Mouse (Mus musculus): ENCODE data around the gene Trim26. TPM values are rescaled to one million over a fixed set of nuclear protein-coding genes. Genes with fewer than 3 reads are reported as not detected.
A peak's percentile ranks its signal among the peaks of the same experiment; 100 is the strongest.
"Not testable (repeated sequence)": the region's sequence is repeated elsewhere in the genome, so short reads cannot be mapped to it uniquely, and the experiment has no call there.

Gene Trim26
- 10 to 100 TPM; 24.5 to 28.4 TPM for total RNA-seq (2021)

GRCm38 (mm10) chr17:36836874-36837647 lies at the start of gene Trim26:
Trim26 (plus strand) TSS chr17:36837134.
- DNase-seq = peak; percentile 99

DNA sequence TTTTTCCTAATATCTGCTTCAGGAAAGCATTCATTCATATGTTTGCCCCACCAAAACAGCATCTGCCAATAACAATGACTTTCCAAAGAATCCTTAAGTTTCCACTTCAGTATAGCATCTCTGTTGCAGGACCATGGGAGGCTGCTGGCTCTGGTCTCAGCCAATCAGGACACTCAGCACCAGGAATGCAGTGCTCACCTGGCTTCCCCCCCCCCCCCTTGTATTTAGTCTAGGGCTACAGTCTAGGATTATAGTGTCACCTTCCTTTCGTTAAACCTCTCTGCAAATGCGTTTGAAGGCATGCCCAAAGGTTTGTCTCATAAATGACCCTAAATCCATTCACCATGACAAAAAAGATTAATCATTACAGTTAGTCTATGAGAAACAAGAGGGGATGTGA lies 48.6 kb upstream of the Trim26 start:
- no peak for DNase-seq

DNA sequence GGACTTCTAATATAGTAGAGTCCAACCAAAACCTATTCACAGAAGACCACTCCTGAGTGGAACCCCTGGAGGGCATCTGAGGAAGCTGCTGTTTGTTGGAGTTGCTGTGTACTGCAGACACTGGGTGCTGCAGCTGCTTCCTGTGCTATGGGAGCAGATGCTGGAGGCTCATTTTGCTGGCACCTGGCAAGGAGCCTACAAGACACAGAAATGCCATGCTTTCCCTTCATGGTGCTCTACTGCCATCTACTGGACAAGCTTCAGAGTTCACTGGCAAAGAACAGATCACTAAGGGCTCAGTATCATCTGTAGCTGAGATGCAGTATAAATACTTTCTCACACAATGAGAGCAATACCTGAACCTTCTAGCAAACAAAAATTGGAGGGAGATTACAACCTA lies 48.1 kb upstream of the Trim26 start:
- DNase-seq = peak; percentile 78

DNA sequence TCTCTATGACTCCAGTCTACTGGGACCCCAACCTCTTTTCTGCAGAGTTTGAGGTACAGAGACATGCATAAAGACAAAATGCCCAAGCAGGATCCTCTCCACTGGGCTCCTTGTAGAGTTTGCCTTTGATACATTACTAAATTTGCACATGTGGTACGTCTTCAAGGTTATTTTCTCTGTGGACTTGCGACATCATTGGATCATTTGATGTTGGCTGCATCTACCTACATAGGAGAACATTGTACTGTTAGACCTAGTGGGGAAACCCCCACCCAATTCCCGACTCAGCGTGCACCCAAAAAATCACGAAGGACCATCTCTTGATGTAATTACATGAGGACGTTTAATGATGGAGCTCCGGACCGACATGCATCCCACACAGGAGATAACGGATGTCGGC lies 37.4 kb upstream of the Trim26 start:
- no peak for DNase-seq

- DNase-seq = not testable (repeated sequence)
These were observed 36.9 kb upstream of the Trim26 start for GRCm38 (mm10) chr17:36799921-36800462.

GRCm38 (mm10) chr17:36811871-36812270 lies 25.1 kb upstream of the Trim26 start, which contains the start of gene H2-M10.6:
H2-M10.6 (plus strand) TSS chr17:36812171.
- no peak for DNase-seq

GRCm38 (mm10) chr17:36824005-36824404 lies 12.9 kb upstream of the Trim26 start:
- DNase-seq = peak; percentile 61

- DNase-seq = no peak
These were observed 11.4 kb upstream of the Trim26 start for GRCm38 (mm10) chr17:36825525-36825924.

GRCm38 (mm10) chr17:36826002-36826401 lies 10.9 kb upstream of the Trim26 start:
- DNase-seq = peak; percentile 90

- DNase-seq = no peak
These were observed 8.4 kb upstream of the Trim26 start for GRCm38 (mm10) chr17:36828488-36828887.

- no peak for DNase-seq
These were observed 6.5 kb upstream of the Trim26 start for GRCm38 (mm10) chr17:36830470-36830869.

GRCm38 (mm10) chr17:36832694-36833093 lies 4.2 kb upstream of the Trim26 start:
- DNase-seq = no peak

DNA sequence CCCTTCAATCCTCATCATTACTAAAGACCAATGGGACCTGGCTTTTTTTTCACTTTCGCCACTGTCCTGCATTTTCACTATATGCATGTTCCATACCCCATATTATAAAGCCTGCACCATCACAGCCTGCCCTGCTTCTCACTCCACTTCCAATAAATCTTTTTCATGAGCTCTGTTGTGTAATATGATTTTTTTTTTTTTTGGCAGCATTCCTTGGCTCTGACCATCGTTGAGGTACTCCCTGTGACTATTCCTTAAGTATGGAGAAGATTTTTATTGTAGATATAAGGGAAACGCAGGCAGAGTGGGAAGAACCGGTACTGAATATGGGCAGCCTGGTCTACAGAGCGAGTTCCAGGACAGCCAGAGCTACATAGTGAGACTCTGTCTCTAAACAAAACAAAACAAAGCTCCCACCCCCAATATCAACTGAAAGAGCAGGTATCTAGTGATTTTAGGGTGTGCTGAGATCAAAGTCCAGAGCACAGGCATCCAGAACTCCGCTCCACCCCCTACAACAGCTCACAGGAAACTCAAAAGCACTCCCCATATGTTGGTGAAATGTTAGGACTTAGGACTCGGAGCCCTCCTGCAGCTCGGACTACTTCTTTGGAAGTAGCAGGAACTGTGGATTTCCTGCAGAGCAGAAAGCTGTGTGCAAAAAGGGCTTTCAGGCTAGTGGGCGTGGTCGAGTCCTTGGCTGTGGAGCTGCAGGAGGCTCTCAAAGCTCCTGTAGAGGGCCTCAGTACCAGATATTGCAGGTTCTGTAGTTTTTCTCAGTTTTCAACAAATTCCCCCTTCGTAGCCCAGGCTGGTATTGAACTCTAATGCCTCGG lies 1.1 kb upstream of the Trim26 start:
- peak; percentile 65 for DNase-seq

GRCm38 (mm10) chr17:36836427-36836812 lies 514 bp upstream of the Trim26 start:
- DNase-seq = no peak

DNA sequence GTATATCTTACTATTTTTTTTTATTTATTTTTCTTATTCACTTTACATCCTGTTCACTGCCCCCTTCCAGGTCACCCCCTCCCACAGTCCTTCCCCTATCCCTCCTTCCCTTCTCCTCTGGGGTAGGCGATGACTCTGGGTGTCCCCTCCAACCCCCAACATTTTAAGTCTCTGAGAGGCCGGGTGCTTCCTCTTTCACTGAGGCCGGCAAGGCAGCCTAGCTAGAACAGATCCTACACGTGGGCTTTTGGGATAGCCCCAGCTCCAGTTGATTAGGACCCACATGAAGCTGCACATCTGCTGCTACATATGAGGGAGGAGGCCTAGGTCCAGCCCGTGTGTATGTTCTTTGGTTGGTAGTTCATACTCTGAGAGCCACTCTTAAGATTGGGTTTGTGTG lies 2.1 kb downstream of the Trim26 start:
- no peak for DNase-seq

DNA sequence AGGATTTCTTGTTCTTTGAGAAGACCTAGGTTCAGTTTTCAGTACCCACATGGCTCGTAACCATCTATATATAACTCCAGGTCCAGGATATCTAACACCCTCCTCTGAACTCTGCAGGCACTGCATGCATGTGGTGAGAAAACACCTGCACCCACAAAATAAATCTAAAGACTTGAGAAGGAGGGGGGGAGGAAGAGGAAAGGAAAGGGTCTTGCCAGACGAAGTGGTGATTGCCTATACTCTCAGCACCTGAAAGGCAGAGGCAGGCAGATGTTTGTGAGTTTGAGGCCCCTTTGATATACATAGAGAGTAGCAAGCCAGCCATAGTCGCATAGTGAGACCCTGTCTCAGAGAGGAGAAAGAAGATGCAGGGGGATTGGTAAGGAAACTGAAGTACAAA lies 3.0 kb downstream of the Trim26 start:
- no peak for DNase-seq

GRCm38 (mm10) chr17:36840961-36841445 lies 4.1 kb downstream of the Trim26 start:
- DNase-seq = no peak

DNA sequence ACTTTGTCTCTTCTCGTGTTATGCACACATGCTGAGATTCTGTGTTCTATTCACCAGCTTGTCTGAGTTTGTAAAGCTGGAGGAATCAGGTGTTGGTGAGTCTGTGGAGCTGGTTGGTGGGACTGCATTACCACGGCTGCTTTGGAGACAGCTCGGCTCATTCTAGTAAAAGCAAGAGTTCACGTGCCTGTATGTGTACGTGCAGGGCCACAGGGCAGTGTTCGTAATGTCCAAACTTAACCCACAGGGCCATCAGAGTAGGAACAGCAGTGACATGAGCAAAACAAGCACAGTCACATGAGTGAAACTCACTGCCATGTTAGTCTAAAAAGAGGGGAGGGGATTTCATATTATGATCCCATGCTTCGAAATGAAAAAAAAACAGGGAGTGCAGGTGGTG lies 6.8 kb downstream of the Trim26 start:
- DNase-seq = no peak

DNA sequence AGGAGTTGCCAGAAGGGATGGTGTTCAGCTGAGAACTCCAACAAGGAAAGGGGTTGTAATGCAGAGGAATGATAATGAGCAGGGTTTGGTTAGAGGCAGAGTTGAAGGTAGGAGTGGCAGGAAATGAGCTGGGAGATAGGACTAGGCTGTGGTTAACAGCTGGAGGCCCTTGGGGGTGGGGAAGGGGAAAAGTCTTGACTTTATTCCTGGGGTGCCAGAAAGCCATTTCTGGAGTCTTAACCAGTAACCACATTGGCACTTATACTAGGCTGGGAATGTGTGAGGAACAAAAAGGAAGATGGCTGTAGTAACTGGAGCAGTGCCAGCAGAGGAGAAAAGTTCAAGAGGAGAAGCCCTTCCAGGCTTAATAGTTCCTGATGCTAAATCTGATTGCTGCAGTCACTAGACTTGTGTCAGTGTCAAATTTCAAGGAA lies 7.4 kb downstream of the Trim26 start:
- no peak for DNase-seq

GRCm38 (mm10) chr17:36844725-36845124 lies 7.8 kb downstream of the Trim26 start:
- no peak for DNase-seq

- DNase-seq = no peak
These were observed 12.0 kb downstream of the Trim26 start for GRCm38 (mm10) chr17:36848911-36849310.

GRCm38 (mm10) chr17:36849992-36850391 lies 13.1 kb downstream of the Trim26 start:
- no peak for DNase-seq

DNA sequence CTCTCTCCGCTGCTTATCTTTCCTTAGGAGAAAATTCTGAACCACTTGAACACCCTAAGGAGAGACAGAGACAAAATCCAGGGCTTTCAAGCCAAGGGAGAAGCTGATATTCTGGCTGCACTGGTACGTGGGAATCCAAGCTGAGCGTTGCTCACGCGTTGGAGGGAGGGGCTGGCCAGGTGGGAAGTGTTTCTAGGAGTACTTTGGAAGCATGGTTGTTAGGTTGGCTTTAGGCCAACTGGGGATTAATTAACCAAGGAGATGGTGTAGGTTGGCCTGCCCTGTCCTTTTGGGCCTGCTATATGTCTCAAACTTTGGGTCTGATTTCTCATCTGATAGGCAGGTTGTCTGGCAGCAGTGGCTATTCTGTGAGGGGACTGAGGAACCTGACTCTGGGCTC lies 14.3 kb downstream of the Trim26 start:
- no peak for DNase-seq

Measured in heart, postnatal 4 days (tissue).